Mouse (Mus musculus): Measurements from ENCODE around the gene Cdadc1. TPM values are rescaled to one million over a fixed set of nuclear protein-coding genes. Genes with fewer than 3 reads are reported as not detected.
A peak's percentile ranks its signal among the peaks of the same experiment; 100 is the strongest.
"Not testable (repeated sequence)": the region's sequence is repeated elsewhere in the genome, so short reads cannot be mapped to it uniquely, and the experiment has no call there.

Gene Cdadc1
- polyA plus RNA-seq, 1 experiment from 2014 or later = 37.5 TPM

DNA sequence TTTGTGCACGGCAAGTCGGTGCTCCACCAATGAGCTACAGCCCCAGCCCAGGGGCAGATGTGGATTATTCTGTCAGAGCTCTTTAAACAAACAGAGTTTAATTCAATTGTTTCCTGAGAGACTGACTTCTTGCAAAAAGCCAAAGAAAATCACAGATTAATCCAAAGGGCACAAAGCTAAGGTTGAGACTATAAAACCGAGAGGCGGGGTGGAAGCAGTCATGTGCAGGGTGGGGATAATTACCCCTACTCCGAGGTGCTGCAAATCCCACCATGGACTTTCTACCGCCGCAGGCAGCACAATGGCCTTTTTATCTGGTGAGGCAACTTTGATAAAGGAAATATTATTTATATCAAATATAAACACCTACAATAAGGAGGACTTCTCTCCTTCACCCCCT, 19.0 kb upstream of the Cdadc1 start:
- no peak overlapping the region for H3K4me2 ChIP-seq (ENCODE audit: low read length)
- H3K9me3 ChIP-seq (replicated peaks; ENCODE audit: low read length) = no peaks in the 10 kb centered on the region
- H3K4me1 ChIP-seq (replicated peaks; ENCODE audit: insufficient read depth, low read length) = no peaks in the 10 kb centered on the region
- H3K9ac ChIP-seq (ENCODE audit: low read depth, low read length) = no peak overlapping the region
- no peaks in the 10 kb centered on the region for H3K36me3 ChIP-seq (ENCODE audit: insufficient read depth, low read length)
- no peak overlapping the region for H3K4me3 ChIP-seq (replicated peaks; ENCODE audit: low read depth, low read length)
- DNase-seq (ENCODE audit: low spot score) (no peak), ATAC-seq (replicated peaks; ENCODE audit: low FRiP score, low read depth) (no peak)
- no peak overlapping the region for H3K27ac ChIP-seq
- H3K27me3 ChIP-seq (ENCODE audit: insufficient read depth, low read length) = no peaks in the 10 kb centered on the region
- whole genome bisulfite sequencing = 45% methylated on average over 7 of the region's 7 CpGs
- no peak for TF ChIP-seq CTCF (IDR thresholded peaks at IDR 0.05; ENCODE audit: low read depth)

DNA sequence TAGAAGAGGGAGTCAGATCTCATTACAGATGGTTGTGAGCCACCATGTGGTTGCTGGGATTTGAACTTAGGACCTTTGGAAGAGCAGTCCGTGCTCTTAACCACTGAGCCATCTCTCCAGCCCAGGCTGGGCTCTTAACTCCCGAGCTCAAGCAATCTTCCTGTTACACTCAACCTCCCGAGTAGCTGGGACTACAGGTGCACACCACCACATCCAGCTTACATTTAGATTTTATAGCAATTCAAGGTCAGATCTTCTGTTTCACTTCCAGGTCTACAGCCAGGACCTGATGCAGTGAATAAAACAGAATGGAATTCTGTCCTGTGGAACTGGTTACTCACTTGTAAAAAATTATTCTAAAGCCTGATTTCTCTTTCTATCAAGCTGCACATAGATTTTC, 16.4 kb upstream of the Cdadc1 start:
- H3K9me3 ChIP-seq (replicated peaks; ENCODE audit: low read length); DNase-seq (ENCODE audit: low spot score); H3K4me3 ChIP-seq (replicated peaks; ENCODE audit: low read depth, low read length); H3K36me3 ChIP-seq (ENCODE audit: insufficient read depth, low read length); ATAC-seq (replicated peaks; ENCODE audit: low FRiP score, low read depth); H3K9ac ChIP-seq (ENCODE audit: low read depth, low read length); H3K27ac ChIP-seq; H3K4me2 ChIP-seq (ENCODE audit: low read length); H3K4me1 ChIP-seq (replicated peaks; ENCODE audit: insufficient read depth, low read length); H3K27me3 ChIP-seq (ENCODE audit: insufficient read depth, low read length): not testable (repeated sequence)
- WGBS = 74% methylated on average over 3 of the region's 3 CpGs

DNA sequence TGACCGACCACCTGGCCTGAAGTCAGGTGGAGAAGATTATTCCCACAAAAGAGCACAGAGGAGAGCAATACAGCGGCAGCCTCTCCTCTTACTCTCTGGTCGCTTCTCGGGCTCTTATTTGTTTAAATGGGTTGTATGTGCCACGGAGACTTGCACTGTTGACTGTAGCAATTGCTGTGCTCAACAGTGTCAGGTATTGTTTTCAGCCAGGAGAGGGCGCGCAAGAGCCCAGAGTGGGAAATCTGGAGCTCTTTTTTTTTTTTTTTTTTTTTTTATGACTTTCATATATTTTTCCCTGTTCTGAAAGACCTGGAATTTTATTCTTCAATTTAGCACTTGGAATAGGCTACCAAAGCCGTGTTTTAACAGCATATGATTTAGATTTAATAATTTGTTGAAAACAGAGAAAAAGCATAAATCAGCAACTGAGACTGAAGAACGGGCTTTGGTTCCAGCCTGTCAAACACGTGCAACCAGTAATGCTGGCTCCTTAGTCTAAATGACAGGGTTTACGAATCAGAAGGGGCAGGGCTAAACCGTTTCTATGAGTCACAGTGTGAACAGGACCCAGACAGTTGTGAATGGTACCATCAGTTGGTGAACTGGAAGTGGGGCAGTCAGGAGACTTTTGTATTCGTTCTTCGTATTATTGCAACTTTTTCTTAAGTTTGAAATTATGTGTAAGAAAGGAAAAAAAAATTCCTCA, 15.3 kb upstream of the Cdadc1 start:
- no peaks in the 10 kb centered on the region for H3K9me3 ChIP-seq (replicated peaks; ENCODE audit: low read length)
- ATAC-seq (replicated peaks; ENCODE audit: low FRiP score, low read depth) (no peak), DNase-seq (ENCODE audit: low spot score) (peak; percentile 61)
- WGBS = 44% methylated on average over 14 of the region's 14 CpGs
- no peaks in the 10 kb centered on the region for H3K27me3 ChIP-seq (ENCODE audit: insufficient read depth, low read length)
- no peak overlapping the region for H3K4me2 ChIP-seq (ENCODE audit: low read length)
- H3K9ac ChIP-seq (ENCODE audit: low read depth, low read length) = no peak overlapping the region
- no peak overlapping the region for H3K4me3 ChIP-seq (replicated peaks; ENCODE audit: low read depth, low read length)
- no peaks in the 10 kb centered on the region for H3K36me3 ChIP-seq (ENCODE audit: insufficient read depth, low read length)
- TF ChIP-seq CTCF (IDR thresholded peaks at IDR 0.05; ENCODE audit: low read depth) = peak; percentile 70
- H3K27ac ChIP-seq = no peak overlapping the region
- H3K4me1 ChIP-seq (replicated peaks; ENCODE audit: insufficient read depth, low read length) = no peaks in the 10 kb centered on the region

DNA sequence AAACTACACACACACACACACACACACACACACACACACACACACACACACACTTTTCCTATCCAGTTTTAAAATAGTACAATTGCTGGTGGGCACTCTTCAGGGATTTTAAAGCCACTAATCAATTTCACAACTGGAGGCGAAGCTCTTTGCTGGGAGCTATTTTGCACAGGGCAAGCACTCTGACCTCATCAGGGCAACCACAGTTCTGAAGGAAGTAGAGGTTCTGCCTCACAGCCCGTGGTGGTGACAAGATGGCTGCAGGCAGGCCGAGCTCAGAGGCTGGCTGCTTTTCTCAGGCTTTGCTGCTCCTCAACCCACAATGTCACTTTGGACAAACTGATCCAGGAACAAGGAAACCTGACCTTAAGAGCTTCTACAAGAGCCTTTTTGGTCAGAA, 9.3 kb upstream of the Cdadc1 start:
- 32% methylated on average over 3 of the region's 3 CpGs for WGBS
- TF ChIP-seq CTCF (IDR thresholded peaks at IDR 0.05; ENCODE audit: low read depth) = no peak
- Histone ChIP-seq H3K4me2 (ENCODE audit: low read length) (no peak overlapping the region), H3K36me3 (ENCODE audit: insufficient read depth, low read length) (no peaks in the 10 kb centered on the region), H3K27ac (no peak overlapping the region), H3K9ac (ENCODE audit: low read depth, low read length) (no peak overlapping the region), H3K9me3 (replicated peaks; ENCODE audit: low read length) (no peaks in the 10 kb centered on the region), H3K4me1 (replicated peaks; ENCODE audit: insufficient read depth, low read length) (no peaks in the 10 kb centered on the region), H3K4me3 (replicated peaks; ENCODE audit: low read depth, low read length) (no peak overlapping the region), H3K27me3 (ENCODE audit: insufficient read depth, low read length) (no peaks in the 10 kb centered on the region)
- ATAC-seq (replicated peaks; ENCODE audit: low FRiP score, low read depth) (no peak), DNase-seq (ENCODE audit: low spot score) (no peak)

DNA sequence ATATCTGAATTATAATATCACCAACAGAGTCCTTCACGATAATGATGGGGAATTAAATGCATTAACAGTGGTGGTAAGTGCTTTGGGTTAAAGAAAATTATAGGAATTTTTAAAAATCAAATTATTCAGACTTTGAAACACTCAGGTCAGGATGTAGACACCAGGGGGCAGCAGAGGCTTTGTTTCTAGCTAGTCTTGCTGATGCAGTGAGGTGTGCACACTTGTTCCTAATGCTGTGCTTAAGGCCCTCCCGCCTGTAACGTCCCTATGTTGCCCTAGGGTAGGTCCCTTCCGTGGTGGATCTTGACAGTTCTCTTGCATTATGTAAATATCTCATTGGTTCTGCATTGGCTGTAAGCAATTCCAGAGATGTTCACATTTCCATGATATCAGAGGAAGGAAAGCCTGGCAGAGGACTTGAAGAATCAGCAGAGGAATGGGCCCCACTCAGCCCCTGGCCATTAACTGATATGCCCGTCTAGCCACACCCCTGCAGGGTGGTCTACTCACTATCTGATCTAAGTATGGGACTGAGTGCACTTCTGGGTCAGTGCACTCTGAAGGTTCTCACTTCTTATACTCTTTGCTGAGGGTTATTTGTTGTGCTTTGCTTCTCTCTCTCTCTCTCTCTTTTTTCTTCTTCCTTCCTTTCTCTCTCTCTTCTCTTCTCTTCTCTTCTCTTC, 8.1 kb upstream of the Cdadc1 start:
- Histone ChIP-seq H3K27me3 (ENCODE audit: insufficient read depth, low read length) (no peaks in the 10 kb centered on the region), H3K4me2 (ENCODE audit: low read length) (no peak overlapping the region), H3K36me3 (ENCODE audit: insufficient read depth, low read length) (no peaks in the 10 kb centered on the region), H3K27ac (no peak overlapping the region), H3K4me3 (replicated peaks; ENCODE audit: low read depth, low read length) (no peak overlapping the region), H3K9ac (ENCODE audit: low read depth, low read length) (no peak overlapping the region), H3K4me1 (replicated peaks; ENCODE audit: insufficient read depth, low read length) (no peaks in the 10 kb centered on the region), H3K9me3 (replicated peaks; ENCODE audit: low read length) (no peaks in the 10 kb centered on the region)
- no peak for ATAC-seq (replicated peaks; ENCODE audit: low FRiP score, low read depth)
- 13% methylated on average over 5 of the region's 5 CpGs for WGBS
- TF ChIP-seq CTCF (IDR thresholded peaks at IDR 0.05; ENCODE audit: low read depth) = peak; percentile 81
- DNase-seq (ENCODE audit: low spot score) = peak; percentile 74

DNA sequence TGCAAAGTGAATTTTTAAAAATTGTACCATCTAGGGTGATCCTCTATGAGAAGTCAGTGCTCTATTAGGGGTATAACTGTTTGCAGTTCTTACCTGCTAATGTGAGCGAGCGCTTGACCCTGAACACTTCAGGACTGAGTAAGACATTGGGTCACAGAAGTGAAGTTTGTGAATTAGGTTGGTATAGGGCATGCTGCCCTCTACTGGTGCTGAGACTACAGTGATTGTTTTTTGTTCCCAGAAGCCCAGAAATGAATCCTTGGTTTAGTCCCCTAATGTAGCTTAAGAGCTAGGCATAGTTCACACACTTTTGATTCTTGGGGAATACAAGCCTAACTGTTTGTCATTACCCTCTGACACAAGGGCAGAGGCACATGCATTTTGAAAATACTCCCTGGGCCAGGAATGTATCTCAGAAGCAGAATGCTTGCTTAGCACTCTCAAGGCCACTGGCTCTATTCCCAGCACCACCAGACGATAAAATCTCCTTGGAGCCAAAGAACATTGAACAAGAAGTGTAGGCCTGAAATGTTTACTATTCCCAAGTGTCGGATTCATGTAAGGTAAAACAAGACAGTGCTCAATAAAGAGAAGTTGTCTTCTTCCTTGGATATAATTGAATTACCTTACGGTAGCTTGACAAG, 6.4 kb upstream of the Cdadc1 start:
- DNase-seq (ENCODE audit: low spot score) (peak; percentile 56), ATAC-seq (replicated peaks; ENCODE audit: low FRiP score, low read depth) (no peak)
- no peaks in the 10 kb centered on the region for H3K27me3 ChIP-seq (ENCODE audit: insufficient read depth, low read length)
- no peak overlapping the region for H3K4me3 ChIP-seq (replicated peaks; ENCODE audit: low read depth, low read length)
- 62% methylated on average over 5 of the region's 5 CpGs for WGBS
- no peaks in the 10 kb centered on the region for H3K9me3 ChIP-seq (replicated peaks; ENCODE audit: low read length)
- H3K27ac ChIP-seq = no peak overlapping the region
- H3K9ac ChIP-seq (ENCODE audit: low read depth, low read length) = no peak overlapping the region
- H3K36me3 ChIP-seq (ENCODE audit: insufficient read depth, low read length) = no peaks in the 10 kb centered on the region
- H3K4me1 ChIP-seq (replicated peaks; ENCODE audit: insufficient read depth, low read length) = no peaks in the 10 kb centered on the region
- no peak overlapping the region for H3K4me2 ChIP-seq (ENCODE audit: low read length)
- TF ChIP-seq CTCF (IDR thresholded peaks at IDR 0.05; ENCODE audit: low read depth) = peak; percentile 68
